Mouse (Mus musculus) spleen, postnatal 36 days (tissue): ENCODE data around the gene Gm49336.

Source experiments
- DNase-seq, 2 experiments: peaks; one replicate each; pipeline ENCODE4 v3.0.0; 2022; ENCODE audit warnings: low spot score in 2 of 2, mixed read lengths in 1 of 2

Gene Gm49336

DNA sequence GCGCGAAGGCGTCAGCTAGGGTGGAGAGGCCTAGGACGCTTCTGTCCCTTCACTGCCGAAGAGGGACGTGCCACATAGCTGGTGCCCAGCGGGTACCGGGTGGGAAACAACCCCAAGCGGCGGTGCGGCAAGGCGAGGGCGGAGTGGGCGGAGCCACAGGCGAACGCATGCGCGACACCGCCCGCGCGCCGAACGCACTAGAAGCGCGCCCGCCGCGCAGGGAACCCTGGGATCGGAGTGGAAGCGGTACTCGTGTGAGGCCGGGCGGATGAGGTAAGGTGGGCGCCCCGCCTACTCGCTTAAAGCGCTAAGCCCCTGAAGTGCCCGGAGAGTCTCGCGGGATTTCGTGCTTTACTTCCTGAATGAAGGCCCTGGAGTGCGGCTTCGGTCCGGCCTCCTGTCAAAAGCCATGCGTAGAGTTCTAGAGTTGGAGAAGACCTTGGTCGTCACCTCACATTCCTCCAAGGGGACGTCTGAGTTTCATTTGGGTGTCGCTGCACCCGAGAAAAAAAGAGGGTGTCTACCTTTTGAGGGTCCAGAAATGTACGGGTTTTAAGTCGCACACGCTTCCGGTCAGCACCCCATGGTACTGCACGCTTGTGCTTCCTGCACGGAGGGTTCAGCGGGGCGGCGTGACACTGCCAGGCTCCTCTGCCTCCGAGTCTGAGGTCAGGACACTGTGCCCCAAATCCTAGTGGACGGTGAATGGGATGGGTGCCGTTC is at the start of gene Gm49336, which contains the start of gene Nupl1:
Gene Gm49336 (minus strand): TSS at position 227 of the 723 bp plus-strand sequence.
Gene Nupl1 (minus strand): TSS at position 151 of the 723 bp plus-strand sequence.
- peak; percentile 99 to 100 for DNase-seq

- DNase-seq: no peak
Observed at GRCm38 (mm10) chr14:60301024-60301423, 49.7 kb upstream of the Gm49336 start.

GRCm38 (mm10) chr14:60300224-60300991 is 49.1 kb upstream of the Gm49336 start:
- DNase-seq: no peak

GRCm38 (mm10) chr14:60295531-60295930 is 44.2 kb upstream of the Gm49336 start:
- no peak for DNase-seq

DNA sequence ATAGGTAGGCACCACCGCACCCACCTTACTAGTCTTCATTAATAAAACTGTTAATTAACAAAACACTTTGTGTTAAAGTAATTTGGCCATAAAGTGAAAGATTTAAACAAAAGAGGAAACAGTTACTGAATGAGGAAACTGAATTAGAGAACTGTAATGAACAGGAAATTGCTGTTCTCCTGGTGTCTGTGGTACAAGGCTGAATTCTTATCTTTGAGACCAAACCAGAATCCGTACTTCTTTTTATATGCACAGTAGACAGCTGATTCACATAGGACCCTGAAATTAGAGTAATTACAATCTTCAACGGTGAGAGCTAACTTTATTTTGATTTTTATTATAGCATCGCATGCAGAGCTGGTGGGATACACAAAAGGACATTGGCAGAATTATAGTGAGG is 39.1 kb upstream of the Gm49336 start:
- no peak for DNase-seq

GRCm38 (mm10) chr14:60286194-60286863 is 35.0 kb upstream of the Gm49336 start:
- DNase-seq: no peak

DNA sequence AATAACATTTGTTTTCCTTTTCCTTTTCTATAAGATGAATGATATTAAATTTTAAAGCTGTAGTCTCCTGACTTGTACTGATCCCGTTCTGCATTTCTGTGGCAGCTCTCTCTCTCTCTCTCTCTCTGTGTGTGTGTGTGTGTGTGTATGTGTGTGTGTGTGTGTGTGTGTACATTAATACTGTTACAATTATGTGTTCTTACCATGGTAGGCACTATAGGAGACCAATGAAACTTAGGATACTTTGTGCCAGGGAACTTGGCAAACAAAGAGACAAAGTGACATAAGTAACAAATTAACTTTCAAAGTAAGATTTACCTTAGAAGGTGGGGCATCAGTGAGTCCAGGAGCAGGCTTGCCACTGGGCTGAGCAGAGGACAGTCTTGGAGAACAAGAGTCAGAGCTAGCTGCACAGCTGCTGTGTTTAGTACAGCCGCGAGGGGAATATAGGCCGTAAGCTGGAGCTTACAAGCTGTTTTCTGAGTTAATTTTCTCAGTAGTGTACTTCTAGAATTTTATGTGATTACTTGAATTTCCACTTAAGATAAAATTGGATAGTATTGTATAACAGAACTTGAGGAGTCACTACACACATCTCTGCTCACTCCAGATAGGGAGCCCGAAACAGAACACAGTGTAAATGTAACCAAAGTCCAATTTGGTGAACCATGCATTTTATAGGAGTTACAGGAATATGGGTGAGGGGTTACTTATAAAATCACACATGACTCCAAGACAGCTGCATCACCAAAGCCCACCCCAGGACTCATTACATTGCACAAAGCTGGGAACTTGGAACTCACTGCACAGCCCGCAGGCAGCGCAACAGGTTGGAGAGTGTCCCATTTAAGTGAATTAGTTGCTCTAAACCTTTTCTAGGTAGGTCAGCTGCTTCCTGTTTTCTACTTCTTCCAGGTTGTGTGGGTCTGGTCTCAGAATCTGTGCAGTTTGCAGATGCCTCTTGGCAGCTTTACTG is 24.3 kb upstream of the Gm49336 start:
- no peak for DNase-seq

- no peak for DNase-seq
Observed at GRCm38 (mm10) chr14:60273346-60273745, 22.0 kb upstream of the Gm49336 start.

GRCm38 (mm10) chr14:60269333-60269732 is 18.0 kb upstream of the Gm49336 start:
- peak; percentile 65 to 70 for DNase-seq

- peak; percentile 94 to 95 for DNase-seq
Observed at GRCm38 (mm10) chr14:60264990-60265876, 13.9 kb upstream of the Gm49336 start, which contains the start of gene Mtmr6. Mtmr6 (plus strand) TSS chr14:60265228.

DNA sequence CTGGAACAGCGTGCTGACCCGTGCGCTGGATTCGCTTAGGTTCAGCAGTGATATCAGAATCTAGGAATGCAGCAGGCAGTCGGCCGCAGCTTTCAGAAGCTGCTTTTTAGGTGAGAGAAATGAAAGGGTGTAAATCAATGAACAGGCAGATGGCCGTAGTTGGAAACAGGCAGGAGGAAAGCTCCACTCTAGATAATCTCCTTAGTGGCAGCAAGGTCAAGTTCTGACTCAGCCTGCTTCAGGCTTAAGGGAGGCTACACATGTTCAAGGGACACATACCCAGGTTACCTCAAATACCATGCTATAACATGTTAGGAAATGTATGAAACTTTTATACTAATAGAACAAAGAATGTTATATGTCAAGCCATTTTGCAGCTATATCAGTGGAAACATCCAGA is 11.0 kb upstream of the Gm49336 start:
- DNase-seq: no peak

GRCm38 (mm10) chr14:60257851-60258250 is 6.5 kb upstream of the Gm49336 start:
- DNase-seq: no peak

GRCm38 (mm10) chr14:60257101-60257500 is 5.8 kb upstream of the Gm49336 start:
- DNase-seq: no peak

- DNase-seq: no peak
Observed at GRCm38 (mm10) chr14:60256356-60256755, 5.0 kb upstream of the Gm49336 start.

GRCm38 (mm10) chr14:60254774-60255173 is 3.5 kb upstream of the Gm49336 start:
- no peak for DNase-seq

- no peak for DNase-seq
Observed at GRCm38 (mm10) chr14:60253466-60253865, 2.2 kb upstream of the Gm49336 start.

GRCm38 (mm10) chr14:60252004-60253000 is 995 bp upstream of the Gm49336 start:
- no peak for DNase-seq

DNA sequence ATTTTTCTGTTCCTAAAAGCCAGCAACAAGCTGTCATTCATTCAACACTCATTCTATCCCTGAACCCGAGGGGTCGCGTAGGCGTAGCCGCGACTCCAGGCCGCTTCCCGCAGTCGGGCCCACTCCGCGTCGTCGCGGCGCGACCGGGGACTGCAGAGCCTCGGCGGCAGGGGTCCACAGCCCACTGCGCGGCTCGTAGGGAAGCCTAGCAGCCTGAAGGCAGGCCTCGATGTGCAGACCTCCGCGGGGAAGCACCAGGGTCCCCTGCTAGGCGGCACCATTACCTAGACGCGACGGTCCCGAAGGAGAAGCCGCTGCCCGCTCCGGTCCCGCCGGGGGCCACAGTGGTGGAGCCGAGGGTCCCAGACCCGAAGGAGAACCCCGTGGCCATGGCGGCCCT is 428 bp downstream of the Gm49336 start:
- DNase-seq: no peak

DNA sequence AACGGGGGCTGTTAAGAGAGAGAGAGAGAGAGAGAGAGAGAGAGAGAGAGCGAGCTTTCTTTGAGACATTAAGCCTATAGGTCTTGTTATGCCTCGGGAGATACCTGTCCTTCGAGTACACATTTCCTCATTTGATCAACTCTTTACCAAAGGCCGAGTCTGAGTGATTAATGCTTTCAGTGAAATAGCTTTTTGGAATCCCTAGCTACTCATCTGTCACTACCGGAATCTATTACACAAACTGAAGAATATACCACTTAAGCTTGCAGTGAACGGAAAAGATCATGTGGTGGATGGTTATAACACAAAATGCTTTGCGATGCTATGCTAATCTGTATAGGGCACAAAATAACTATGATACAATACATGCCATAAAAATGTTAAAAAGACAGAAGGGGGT is 941 bp downstream of the Gm49336 start:
- DNase-seq: no peak
